Comparison of ENCODE assay signal across 8 mouse cellular contexts in the genomic region with DNA sequence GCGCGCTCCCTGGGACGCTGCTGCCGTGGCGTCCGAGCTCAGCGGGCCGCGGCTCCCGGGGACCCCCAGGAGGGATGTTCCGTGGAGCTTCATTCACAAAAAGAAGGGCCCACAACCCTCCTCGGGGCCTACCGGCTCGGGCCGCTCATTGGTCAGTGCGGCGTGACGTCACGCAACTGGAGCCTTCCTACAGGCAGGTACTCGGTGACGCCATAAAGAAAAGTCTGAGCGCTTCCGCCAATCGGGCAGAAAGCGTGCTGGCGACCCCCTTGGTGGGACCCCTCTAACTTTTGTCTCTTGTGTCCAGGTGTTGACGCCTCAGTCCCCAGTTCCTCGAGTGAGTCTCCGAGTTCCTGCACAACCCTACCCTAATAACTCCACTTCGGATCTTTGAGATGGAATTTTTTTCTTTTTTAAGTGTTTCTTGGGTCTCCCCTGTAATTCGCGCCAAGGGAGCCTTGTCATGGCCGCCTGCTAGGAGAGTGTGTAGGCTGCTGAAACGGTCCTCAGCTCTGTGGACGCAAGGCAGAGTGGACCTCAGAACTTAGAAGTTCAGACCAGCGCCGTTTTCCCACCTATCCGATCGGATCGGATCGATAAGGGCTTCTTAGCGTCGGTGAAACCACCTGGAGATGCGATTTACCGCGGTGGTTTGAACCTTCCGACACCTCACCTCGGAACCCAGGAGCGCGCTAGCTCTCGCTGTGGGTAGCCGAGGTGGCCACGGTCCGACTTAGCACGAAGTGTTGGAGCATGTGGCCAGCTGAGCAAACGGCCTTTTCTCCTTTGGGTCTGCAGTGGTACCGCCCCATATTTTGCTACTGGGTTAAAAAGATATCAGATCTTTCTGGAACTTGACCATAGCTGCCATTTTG. TPM values are rescaled to one million over a fixed set of nuclear protein-coding genes. Genes with fewer than 3 reads are reported as not detected.
DNase-seq lines count a peak whose midpoint lies in the region; ATAC-seq and TF ChIP-seq lines count a peak whose summit lies in the region.

A gene (minus strand): TSS at position 412 of the 875 bp plus-strand sequence.

- 0 out of 4 replicates have a peak, but pooled peaks cover 0 to 2% of the 10 kb centered on the region in 2 experiments for H3K4me1 ChIP-seq in ES-E14 (ENCODE audit: control insufficient read depth in 2 of 2, insufficient read depth in 2 of 2, low read length in 2 of 2, poor library complexity in 1 of 2)
- peaks cover 9% of the 10 kb centered on the region for H3K4me1 ChIP-seq in forebrain, embryonic 14.5 days (ENCODE audit: control insufficient read depth, insufficient read depth, low read length)
- H3K4me1 ChIP-seq in lung, embryonic 14.5 days (ENCODE audit: insufficient read depth): peaks cover 5% of the 10 kb centered on the region; the same call in 1 of the 2 replicates

- no peaks in the 10 kb centered on the region for H3K36me3 ChIP-seq in ES-E14 (ENCODE audit: control insufficient read depth, insufficient read depth, low read length, poor library complexity, severe bottlenecking)
- no peaks in the 10 kb centered on the region for H3K36me3 ChIP-seq in forebrain, embryonic 14.5 days (ENCODE audit: control insufficient read depth, insufficient read depth, low read length)
- H3K36me3 ChIP-seq in lung, embryonic 14.5 days (ENCODE audit: insufficient read depth): no peaks in the 10 kb centered on the region

- peak within 1 kb of the TSS; percentile 75 for H3K9ac ChIP-seq in ES-E14 (ENCODE audit: insufficient read depth, low read depth, low read length, poor library complexity, severe bottlenecking)
- H3K9ac ChIP-seq in forebrain, embryonic 14.5 days (ENCODE audit: low read length): peak within 1 kb of the TSS; percentile 72
- peak within 1 kb of the TSS; percentile 68 for H3K9ac ChIP-seq in lung, embryonic 14.5 days

- peak within 1 kb of the TSS; percentile 73 to 92 for H3K4me3 ChIP-seq in ES-E14 (ENCODE audit: insufficient read depth in 1 of 2, low read depth in 1 of 2, low read length in 2 of 2, poor library complexity in 1 of 2, severe bottlenecking in 1 of 2)
- peak within 1 kb of the TSS; percentile 75 for H3K4me3 ChIP-seq in forebrain, embryonic 14.5 days (ENCODE audit: low read depth, low read length)
- H3K4me3 ChIP-seq in lung, embryonic 14.5 days (ENCODE audit: low read depth, low read length): peak within 1 kb of the TSS; percentile 83

- TF ChIP-seq CTCF in lung, embryonic 14.5 days (IDR thresholded peaks at IDR 0.05; ENCODE audit: low read depth): no peak

- no peak within 1 kb of the TSS; the same call in 1 of the 2 replicates for H3K27ac ChIP-seq in ES-E14 (ENCODE audit: insufficient read depth, low read depth, low read length, poor library complexity, severe bottlenecking)
- no peak within 1 kb of the TSS for H3K27ac ChIP-seq in forebrain, embryonic 14.5 days (ENCODE audit: low read depth, low read length)
- H3K27ac ChIP-seq in lung, embryonic 14.5 days (ENCODE audit: low read depth): no peak within 1 kb of the TSS

- ATAC-seq in forebrain, embryonic 14.5 days: peak; percentile 97
- ATAC-seq in lung, embryonic 14.5 days (ENCODE audit: insufficient read depth): peak; percentile 96
- peak; percentile 61 for ATAC-seq in neutrophil, adult 5-6 weeks (ENCODE audit: extremely low read depth, insufficient number of reproducible peaks, low FRiP score, poor library complexity, severe bottlenecking)

- 1% methylated on average over 57 of the region's 57 CpGs for WGBS in forebrain, embryonic 14.5 days
- WGBS in lung, embryonic 14.5 days: under 1% methylated on average over 57 of the region's 57 CpGs

- H3K4me2 ChIP-seq in forebrain, embryonic 14.5 days (ENCODE audit: low read length): peak within 1 kb of the TSS; percentile 100
- H3K4me2 ChIP-seq in lung, embryonic 14.5 days: peak within 1 kb of the TSS; percentile 99

- in situ Hi-C loops in ES-E14 (cut with MboI; ENCODE audit: low sequenced_read_pairs in 2 of 2, unreplicated experiment in 2 of 2): no loop called here

- no peaks in the 10 kb centered on the region for H3K9me3 ChIP-seq in ES-E14 (ENCODE audit: control insufficient read depth, insufficient read depth, low read depth, low read length)
- H3K9me3 ChIP-seq in forebrain, embryonic 14.5 days (replicated peaks; ENCODE audit: control insufficient read depth, low read length): no peaks in the 10 kb centered on the region
- no peaks in the 10 kb centered on the region for H3K9me3 ChIP-seq in lung, embryonic 14.5 days (ENCODE audit: low read depth, low read length)

- DNase-seq in ES-E14 (ENCODE audit: low read depth, low spot score): peak; percentile 78
- peak; percentile 57 for DNase-seq in c-Kit-positive CD71-positive TER-119-positive erythroid progenitor cells, embryonic 14.5 days (ENCODE audit: low spot score)
- peak; percentile 95 for DNase-seq in forebrain, embryonic 14.5 days (ENCODE audit: low spot score)
- peak; percentile 70 for DNase-seq in heart, postnatal 4 days
- peak; percentile 57 to 62 for DNase-seq in layer of hippocampus, adult 8-10 months (ENCODE audit: low spot score in 2 of 2)
- DNase-seq in lung, embryonic 14.5 days: peak; percentile 96
- peak; percentile 57 to 76 for DNase-seq in thymus, adult 18-20 months

- peaks cover 12% of the 10 kb centered on the region for H3K27me3 ChIP-seq in forebrain, embryonic 14.5 days (replicated peaks; ENCODE audit: control insufficient read depth, insufficient read depth, low read length)
- no peaks in the 10 kb centered on the region; the same call in 1 of the 2 replicates for H3K27me3 ChIP-seq in lung, embryonic 14.5 days (ENCODE audit: insufficient read depth, low read length)

TF ChIP-seq in ES-E14, 5 proteins besides CTCF, POLR2A, EP300 and RAD21:
- TF ChIP-seq ZC3H11A (IDR thresholded peaks at IDR 0.05; ENCODE audit: borderline replicate concordance, low read depth, low read length) (no peak), MAFK (IDR thresholded peaks at IDR 0.05; ENCODE audit: insufficient read depth, low read depth, low read length) (no peak), ZNF384 (IDR thresholded peaks at IDR 0.05; ENCODE audit: low read depth, low read length) (no peak), CHD2 (IDR thresholded peaks at IDR 0.05; ENCODE audit: low read depth, low read length) (no peak), HCFC1 (IDR thresholded peaks at IDR 0.05; ENCODE audit: borderline replicate concordance, insufficient read depth, low read length) (no peak; the same call in 1 of the 2 replicates)
TF ChIP-seq in ES-E14: peak in this region for 0.

RNA-seq across cellular contexts. Expression of the gene that starts here (rescaled TPM):
- 12.3 and 12.8 TPM in 2 replicates for total RNA-seq in ES-E14 (2012; rRNA removed)
- 3.1 and 3.5 TPM in 2 replicates for polyA plus RNA-seq in forebrain, embryonic 14.5 days (2014; fragmentation: Nextera tagmentation; extraction: Ambion mirVana)
- 10 to 100 TPM; 10.8 to 11.4 TPM for total RNA-seq in heart, postnatal 4 days (2021)
- total RNA-seq in layer of hippocampus, adult 8-10 months (2022): 10 to 100 TPM; 10.9 to 15.5 (median 13.2) TPM
- 17.1 and 20.3 TPM in 2 replicates for polyA plus RNA-seq in lung, embryonic 14.5 days (2014; fragmentation: Nextera tagmentation; extraction: Ambion mirVana)
- 5.6 and 8.1 TPM in 2 replicates for total RNA-seq in neutrophil, adult 5-6 weeks (2017)
